Mouse (Mus musculus): ENCODE results near the gene Ptpn14. TPM values are rescaled to one million over a fixed set of nuclear protein-coding genes. Genes with fewer than 3 reads are reported as not detected.
"Not testable (repeated sequence)": the region's sequence is repeated elsewhere in the genome, so short reads cannot be mapped to it uniquely, and the experiment has no call there.

Gene Ptpn14
- polyA plus RNA-seq (2016; fragmentation: Nextera tagmentation; extraction: Ambion mirVana), result 11.6 and 14.0 TPM in 2 replicates

DNA sequence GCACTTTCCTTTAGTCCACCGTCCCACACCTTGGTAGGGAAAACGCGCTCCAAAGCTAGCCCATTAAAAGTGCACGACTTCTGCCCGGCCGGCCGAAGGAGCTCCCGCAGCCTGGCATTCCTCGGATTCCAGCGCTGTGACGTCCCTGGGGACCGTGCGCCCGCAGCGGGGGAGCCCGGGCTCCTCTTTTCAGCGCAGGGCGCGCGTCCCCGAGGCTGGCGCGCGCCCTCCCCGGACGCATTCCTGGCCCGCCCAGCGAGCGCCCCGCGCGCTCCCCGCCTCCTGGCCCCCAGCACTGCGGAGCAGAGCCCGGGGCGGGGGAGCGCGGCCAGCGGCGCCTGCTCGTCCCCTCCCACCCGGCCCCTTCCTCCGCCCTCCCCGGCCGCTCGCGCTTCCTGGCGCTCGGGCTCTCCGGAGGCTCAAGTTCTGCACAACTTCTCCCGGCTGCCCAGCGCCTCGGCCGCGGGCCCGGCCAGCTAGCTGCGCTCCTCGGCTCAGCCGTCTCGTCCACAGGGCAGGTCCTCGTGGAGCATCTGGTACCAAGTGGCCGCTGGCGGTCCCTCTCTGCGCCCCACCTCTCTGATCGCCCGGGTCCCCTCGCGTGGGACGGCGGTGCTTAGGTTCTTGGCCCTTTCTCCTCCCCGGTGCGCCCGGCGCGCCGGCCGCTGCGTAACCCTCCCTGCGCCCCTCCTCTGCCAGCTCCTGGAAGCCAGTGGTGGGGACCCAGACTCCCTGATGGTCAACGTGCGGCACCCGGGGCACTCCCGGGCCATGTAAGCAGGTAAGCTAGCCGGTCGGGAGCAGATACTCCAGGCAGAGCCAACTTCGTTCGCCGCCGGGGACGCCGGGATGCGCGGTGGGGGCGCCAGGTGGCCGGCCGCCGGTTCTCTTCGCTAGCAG lies at the start of gene Ptpn14:
Gene Ptpn14 (plus strand): TSS at position 385 of the 900 bp plus-strand sequence.
- peak within 1 kb of the TSS; percentile 87 for H3K9ac ChIP-seq
- WGBS, result under 1% methylated on average over 97 of the region's 98 CpGs
- 0 out of 2 replicates have a peak, but pooled peaks cover 3% of the 10 kb centered on the region for H3K9me3 ChIP-seq (replicated peaks)
- H3K36me3 ChIP-seq, result no peaks in the 10 kb centered on the region
- ATAC-seq (ENCODE audit: insufficient number of reproducible peaks, low FRiP score), result peak; percentile 91
- peaks cover 45% of the 10 kb centered on the region for H3K4me1 ChIP-seq (replicated peaks)
- H3K27ac ChIP-seq (ENCODE audit: poor library complexity, severe bottlenecking), result peak within 1 kb of the TSS; percentile 94
- peak within 1 kb of the TSS; percentile 88 for H3K4me2 ChIP-seq
- H3K4me3 ChIP-seq, result peak within 1 kb of the TSS; percentile 67
- H3K27me3 ChIP-seq (replicated peaks), result no peaks in the 10 kb centered on the region

DNA sequence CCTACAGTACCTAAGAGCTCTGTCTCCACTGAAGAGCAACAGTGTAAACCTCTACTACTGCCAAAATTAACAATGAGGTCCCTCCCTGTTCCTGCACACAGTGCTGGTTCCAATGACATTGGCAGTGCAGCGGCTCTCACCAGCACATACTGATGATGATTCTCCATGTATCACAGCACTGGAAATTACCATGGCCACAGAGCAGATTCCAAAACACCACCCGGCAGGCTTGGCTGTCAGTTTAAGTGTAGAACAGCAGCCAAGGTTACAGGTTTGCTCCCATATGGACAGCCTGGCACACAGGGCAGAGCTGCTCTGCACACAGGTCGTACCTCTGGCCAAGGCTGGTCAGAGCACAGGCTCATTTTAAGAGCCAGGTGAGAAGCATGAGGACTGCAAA lies 48.5 kb upstream of the Ptpn14 start:
- Histone ChIP-seq H3K9ac (no peak overlapping the region), H3K4me3 (no peak overlapping the region), H3K27ac (ENCODE audit: poor library complexity, severe bottlenecking) (no peak overlapping the region), H3K9me3 (replicated peaks) (no peaks in the 10 kb centered on the region), H3K36me3 (peaks cover 65% of the 10 kb centered on the region), H3K4me1 (replicated peaks) (no peaks in the 10 kb centered on the region), H3K4me2 (no peak overlapping the region), H3K27me3 (replicated peaks) (no peaks in the 10 kb centered on the region)
- WGBS, result 96% methylated on average over 3 of the region's 3 CpGs
- ATAC-seq (ENCODE audit: insufficient number of reproducible peaks, low FRiP score), result no peak

DNA sequence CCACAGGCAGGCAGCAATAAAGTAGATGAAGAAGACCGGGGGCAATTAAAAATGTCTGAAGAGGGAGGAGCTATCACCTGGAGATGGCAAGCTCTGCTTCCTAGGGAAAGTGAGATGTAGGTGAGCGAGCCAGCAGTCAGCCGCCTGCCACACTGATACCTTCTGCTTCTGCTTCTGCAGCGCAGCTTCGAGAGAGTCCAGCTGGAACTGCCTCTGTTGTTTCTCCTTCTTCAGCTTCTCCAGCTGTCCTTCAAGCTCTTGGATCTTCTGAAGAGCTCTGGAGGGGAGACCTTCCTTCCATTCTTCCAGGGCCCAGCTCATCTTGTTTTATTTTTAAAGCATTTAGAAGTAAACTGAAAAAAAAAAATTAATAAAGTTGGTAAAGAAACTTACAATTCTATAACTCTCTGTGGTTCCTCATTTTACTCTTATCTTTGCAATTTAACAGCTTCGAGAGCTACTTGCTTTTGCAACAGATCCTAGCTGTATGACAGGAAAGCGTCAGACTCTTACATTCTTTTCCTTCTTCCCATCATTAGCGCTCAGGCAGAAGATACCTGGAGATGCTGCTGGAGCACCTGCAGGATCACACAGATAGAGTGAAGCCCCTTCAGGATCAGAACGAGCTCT lies 43.2 kb upstream of the Ptpn14 start:
- H3K36me3 ChIP-seq, result peaks cover 44% of the 10 kb centered on the region
- 92% methylated on average over 9 of the region's 9 CpGs for WGBS
- H3K4me2 ChIP-seq, result no peak overlapping the region

DNA sequence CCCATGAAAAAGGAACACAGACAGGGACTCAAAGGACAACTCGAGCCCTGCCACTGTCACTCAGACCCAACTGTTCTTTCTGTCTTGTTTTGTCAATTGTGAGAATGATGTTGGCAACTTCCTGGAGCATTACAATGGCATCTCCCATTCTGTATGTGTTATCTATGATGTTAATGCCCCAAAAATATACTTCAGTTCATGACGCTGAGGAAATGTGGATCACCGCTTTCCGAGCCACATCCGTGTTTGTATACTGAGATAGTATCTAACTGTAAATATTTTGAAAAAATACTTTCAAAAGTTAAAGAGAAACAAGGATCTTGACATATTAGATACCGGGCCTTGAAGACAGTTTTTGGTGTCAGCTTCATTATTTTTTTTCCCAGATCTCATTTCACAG lies 42.0 kb upstream of the Ptpn14 start:
- no peak overlapping the region for H3K27ac ChIP-seq (ENCODE audit: poor library complexity, severe bottlenecking)
- H3K4me2 ChIP-seq, result peak overlapping the region; percentile 33
- peaks cover 33% of the 10 kb centered on the region for H3K36me3 ChIP-seq
- ATAC-seq (ENCODE audit: insufficient number of reproducible peaks, low FRiP score), result no peak
- H3K27me3 ChIP-seq (replicated peaks), result no peaks in the 10 kb centered on the region
- H3K9me3 ChIP-seq (replicated peaks), result no peaks in the 10 kb centered on the region
- H3K4me3 ChIP-seq, result peak overlapping the region; percentile 37; the same call in 1 of the 2 replicates
- 70% methylated on average over 6 of the region's 6 CpGs for WGBS
- peaks cover 30% of the 10 kb centered on the region for H3K4me1 ChIP-seq (replicated peaks)
- no peak overlapping the region for H3K9ac ChIP-seq

More for the DNA sequence above, 43.2 kb upstream of the Ptpn14 start:
- H3K4me3 ChIP-seq, result no peak overlapping the region
- peaks cover 25% of the 10 kb centered on the region for H3K4me1 ChIP-seq (replicated peaks)
- no peak for ATAC-seq (ENCODE audit: insufficient number of reproducible peaks, low FRiP score)
- no peaks in the 10 kb centered on the region for H3K27me3 ChIP-seq (replicated peaks)
- no peak overlapping the region for H3K9ac ChIP-seq
- H3K27ac ChIP-seq (ENCODE audit: poor library complexity, severe bottlenecking), result no peak overlapping the region
- H3K9me3 ChIP-seq (replicated peaks), result no peaks in the 10 kb centered on the region

DNA sequence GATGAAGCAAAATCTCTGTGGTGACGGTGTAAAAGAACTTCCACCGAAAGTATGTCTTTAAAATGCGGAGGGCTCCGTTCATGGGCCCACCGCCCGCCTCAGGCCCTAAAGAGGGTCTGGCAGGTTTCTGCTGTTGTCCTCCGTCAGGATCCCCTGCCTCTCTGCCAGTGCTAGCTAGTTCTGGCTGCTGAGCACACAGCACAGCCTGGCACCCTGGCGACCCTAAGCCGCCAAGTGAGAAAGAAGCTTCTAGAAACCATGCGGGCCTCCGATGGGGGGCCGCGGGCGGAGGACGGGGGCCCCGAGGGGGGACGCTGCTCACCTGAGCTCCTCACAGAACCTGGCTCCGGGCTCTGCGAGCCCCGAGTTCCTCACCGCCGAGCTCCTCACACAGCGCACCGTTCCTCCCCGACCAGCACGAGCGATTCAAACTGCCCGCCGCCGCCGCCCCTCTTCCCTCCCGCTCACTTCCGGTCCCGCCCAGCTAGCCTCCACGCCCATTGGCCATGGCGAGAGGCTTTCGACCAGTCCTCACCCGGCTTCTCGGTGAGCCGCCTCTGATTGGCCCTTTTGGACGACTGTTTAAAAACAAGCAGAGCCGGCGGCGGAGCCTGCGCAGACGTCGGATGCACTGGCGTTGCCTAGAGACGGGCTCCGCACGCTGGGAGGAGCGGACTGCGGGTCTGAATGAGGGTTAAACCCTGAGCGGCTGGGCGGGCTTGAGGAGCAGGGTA lies 40.2 kb upstream of the Ptpn14 start, which contains the start of gene Cenpf:
Gene Cenpf (minus strand): TSS at position 433 of the 734 bp plus-strand sequence.
- H3K36me3 ChIP-seq, result peaks cover 22% of the 10 kb centered on the region
- ATAC-seq (ENCODE audit: insufficient number of reproducible peaks, low FRiP score), result peak; percentile 100
- H3K9ac ChIP-seq, result peak within 1 kb of the TSS; percentile 91
- WGBS, result under 1% methylated on average over 53 of the region's 55 CpGs
- H3K27ac ChIP-seq (ENCODE audit: poor library complexity, severe bottlenecking), result peak within 1 kb of the TSS; percentile 78
- no peaks in the 10 kb centered on the region for H3K9me3 ChIP-seq (replicated peaks)
- peak within 1 kb of the TSS; percentile 92 for H3K4me3 ChIP-seq
- peak within 1 kb of the TSS; percentile 94 for H3K4me2 ChIP-seq
- no peaks in the 10 kb centered on the region for H3K27me3 ChIP-seq (replicated peaks)
- H3K4me1 ChIP-seq (replicated peaks), result peaks cover 30% of the 10 kb centered on the region

DNA sequence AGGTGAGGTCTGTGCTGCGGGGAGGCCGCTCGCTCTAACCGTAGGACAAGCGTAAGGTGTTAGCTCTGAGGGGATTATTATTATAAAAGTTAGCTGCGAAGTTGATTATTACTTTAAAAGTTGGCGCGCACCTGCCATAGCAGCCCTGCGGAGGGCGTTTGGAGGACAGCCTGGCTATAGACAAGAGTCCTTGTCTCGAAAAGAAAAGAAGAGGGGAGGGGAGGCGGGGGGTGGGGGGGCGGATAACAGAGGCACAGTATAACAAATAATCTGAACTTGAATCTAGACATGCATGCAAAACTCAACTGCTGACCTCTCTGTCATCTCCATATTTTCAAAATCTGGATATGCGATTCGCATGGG lies 39.7 kb upstream of the Ptpn14 start:
- H3K9me3 ChIP-seq (replicated peaks), result no peaks in the 10 kb centered on the region
- WGBS, result 1% methylated on average over 15 of the region's 15 CpGs
- no peak for ATAC-seq (ENCODE audit: insufficient number of reproducible peaks, low FRiP score)
- peak overlapping the region; percentile 92 for H3K4me3 ChIP-seq
- H3K27me3 ChIP-seq (replicated peaks), result no peaks in the 10 kb centered on the region
- peak overlapping the region; percentile 66 for H3K9ac ChIP-seq
- H3K4me2 ChIP-seq, result peak overlapping the region; percentile 68
- peak overlapping the region; percentile 78; the same call in 1 of the 2 replicates for H3K27ac ChIP-seq (ENCODE audit: poor library complexity, severe bottlenecking)
- peaks cover 30% of the 10 kb centered on the region for H3K4me1 ChIP-seq (replicated peaks)
- H3K36me3 ChIP-seq, result peaks cover 19% of the 10 kb centered on the region

DNA sequence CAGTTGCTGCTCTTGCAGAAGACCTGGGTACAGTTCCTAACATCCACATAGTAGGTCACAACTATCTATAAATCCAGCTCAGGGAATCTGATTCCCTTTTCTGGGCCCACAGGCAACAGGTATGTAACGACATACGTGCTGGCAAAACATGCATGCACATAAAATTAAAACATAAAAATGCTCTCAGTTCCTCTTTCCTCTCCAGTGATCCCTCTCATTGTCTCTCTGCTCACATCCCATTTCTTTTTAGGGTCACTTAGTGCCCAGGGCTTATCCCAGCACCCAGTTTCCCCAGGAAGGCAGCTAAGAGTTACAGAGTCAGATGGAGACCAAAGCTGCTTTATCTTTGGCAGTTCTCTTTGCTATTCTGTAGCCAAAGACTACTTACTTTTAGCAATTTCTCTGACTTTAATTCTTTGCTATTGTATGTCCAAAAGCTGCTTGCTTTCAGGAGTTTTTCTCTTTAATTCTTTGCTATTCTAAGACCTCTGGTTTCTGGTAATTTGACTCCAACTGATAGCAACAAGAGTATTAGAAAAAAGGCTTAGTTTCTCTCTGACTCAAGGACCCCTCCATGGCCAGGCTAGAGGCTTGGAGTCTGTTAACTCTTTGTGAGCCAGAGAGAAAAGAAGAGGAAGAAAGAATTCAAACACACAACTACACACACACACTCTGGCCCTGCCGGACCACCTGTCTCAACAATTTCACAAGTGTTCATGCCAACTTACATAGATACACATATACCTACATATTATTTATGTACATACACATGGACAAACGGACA lies 38.8 kb upstream of the Ptpn14 start:
- Histone ChIP-seq H3K4me3 (peak overlapping the region; percentile 92), H3K9ac (peak overlapping the region; percentile 66), H3K27ac (ENCODE audit: poor library complexity, severe bottlenecking) (peak overlapping the region; percentile 78), H3K27me3 (replicated peaks) (no peaks in the 10 kb centered on the region), H3K9me3 (replicated peaks) (no peaks in the 10 kb centered on the region), H3K36me3 (peaks cover 11% of the 10 kb centered on the region), H3K4me2 (peak overlapping the region; percentile 68), H3K4me1 (replicated peaks) (peaks cover 30% of the 10 kb centered on the region)
- no peak for ATAC-seq (ENCODE audit: insufficient number of reproducible peaks, low FRiP score)
- 40% methylated on average over 4 of the region's 4 CpGs for whole genome bisulfite sequencing

DNA sequence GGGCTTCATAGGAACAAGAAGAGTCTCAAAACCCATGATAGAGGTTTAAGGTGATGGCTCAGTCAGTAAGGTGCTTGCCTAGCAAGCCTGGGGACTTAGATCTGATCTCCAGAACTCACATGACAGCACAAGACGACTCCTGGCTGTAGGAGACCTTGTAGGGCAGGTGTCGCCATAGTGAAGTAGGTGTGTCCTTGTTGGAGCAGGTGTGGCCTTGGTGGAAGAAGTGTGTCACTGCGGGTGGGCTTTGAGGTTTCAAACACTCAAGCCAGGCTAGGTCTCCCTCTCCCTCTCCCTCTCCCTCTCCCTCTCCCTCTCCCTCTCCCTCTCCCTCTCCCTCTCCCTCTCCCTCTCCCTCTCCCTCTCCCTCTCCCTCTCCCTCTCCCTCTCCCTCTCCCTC lies 35.6 kb upstream of the Ptpn14 start:
- H3K4me1 ChIP-seq (replicated peaks), result peaks cover 24% of the 10 kb centered on the region
- H3K9me3 ChIP-seq (replicated peaks); H3K4me3 ChIP-seq; H3K4me2 ChIP-seq; ATAC-seq (ENCODE audit: insufficient number of reproducible peaks, low FRiP score); H3K27me3 ChIP-seq (replicated peaks); H3K27ac ChIP-seq (ENCODE audit: poor library complexity, severe bottlenecking); H3K36me3 ChIP-seq; H3K9ac ChIP-seq: not testable (repeated sequence)
- 47% methylated on average over 3 of the region's 3 CpGs for WGBS

DNA sequence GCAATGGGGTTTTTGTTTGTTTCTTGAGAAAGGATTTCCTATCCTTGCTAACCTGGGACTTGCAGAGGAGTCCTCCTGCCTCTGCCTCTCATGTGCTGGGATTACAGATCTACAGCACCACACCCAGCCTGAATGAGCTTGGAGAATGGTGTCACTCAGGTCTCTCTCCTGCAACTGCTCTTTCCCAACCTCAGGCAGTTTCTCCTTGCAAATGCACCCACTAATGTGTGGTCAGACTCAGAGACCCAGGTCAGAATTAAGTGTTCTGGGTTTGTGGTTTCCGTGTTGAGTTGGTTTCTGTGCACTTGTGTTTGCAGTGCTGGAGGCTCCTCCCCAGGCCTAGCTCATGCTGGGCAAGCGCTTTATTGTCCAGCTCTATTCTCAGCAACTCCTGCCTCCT lies 33.7 kb upstream of the Ptpn14 start:
- Histone ChIP-seq H3K27ac (ENCODE audit: poor library complexity, severe bottlenecking) (no peak overlapping the region), H3K36me3 (no peaks in the 10 kb centered on the region), H3K4me1 (replicated peaks) (peaks cover 27% of the 10 kb centered on the region), H3K27me3 (replicated peaks) (no peaks in the 10 kb centered on the region), H3K4me2 (no peak overlapping the region), H3K4me3 (no peak overlapping the region), H3K9me3 (replicated peaks) (no peaks in the 10 kb centered on the region), H3K9ac (no peak overlapping the region)
- 91% methylated on average over 2 of the region's 2 CpGs for WGBS
- no peak for ATAC-seq (ENCODE audit: insufficient number of reproducible peaks, low FRiP score)

DNA sequence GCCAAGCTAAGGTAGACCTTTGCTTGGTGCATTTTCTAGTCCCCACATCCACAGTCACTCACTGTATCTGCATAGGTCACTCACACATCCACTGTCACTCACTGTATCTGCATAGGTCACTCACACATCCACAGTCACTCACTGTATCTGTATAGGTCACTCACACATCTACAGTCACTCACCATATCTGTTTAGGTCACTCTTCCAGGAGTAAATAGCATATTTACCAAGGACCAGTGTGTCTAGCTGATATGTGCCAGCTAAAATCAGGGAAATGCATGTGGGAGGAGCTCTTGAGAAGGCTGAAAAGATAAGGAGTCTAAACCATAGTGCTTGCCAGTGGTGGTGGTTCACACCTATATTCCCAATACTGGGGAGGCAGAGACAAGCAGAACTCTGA lies 32.7 kb upstream of the Ptpn14 start:
- Histone ChIP-seq H3K4me3 (no peak overlapping the region), H3K4me2 (no peak overlapping the region), H3K27ac (ENCODE audit: poor library complexity, severe bottlenecking) (no peak overlapping the region), H3K27me3 (replicated peaks) (no peaks in the 10 kb centered on the region), H3K9me3 (replicated peaks) (no peaks in the 10 kb centered on the region), H3K36me3 (no peaks in the 10 kb centered on the region), H3K4me1 (replicated peaks) (peaks cover 22% of the 10 kb centered on the region), H3K9ac (no peak overlapping the region)
- ATAC-seq (ENCODE audit: insufficient number of reproducible peaks, low FRiP score), result peak; percentile 43; the same call in 1 of the 2 replicates

All from heart, embryonic 12.5 days (tissue).